Mouse (Mus musculus) kidney, embryonic 16.5 days (tissue): Measurements from ENCODE around the gene Asb17. TPM values are rescaled to one million over a fixed set of nuclear protein-coding genes. Genes with fewer than 3 reads are reported as not detected.

Experiments used
- ATAC-seq: fragments of 200-750 bp; cut with Nextera tagmentation; 2 replicates; pipeline ENCODE4 v1.8.0; 2017; ENCODE audit warnings: moderate TSS enrichment; ENCODE audit not compliant: low FRiP score, low TSS enrichment
- H3K27ac ChIP-seq: fragments of 300-500 bp; sonication (generic); 2 replicates; pipeline ENCODE4 v1.5.1; 2014; ENCODE audit warnings: low read length
- H3K27me3 ChIP-seq: fragments of 300-500 bp; sonication (generic); 2 replicates; pipeline ENCODE4 v1.6.1; 2014; ENCODE audit warnings: low read length, control low read depth, mixed read lengths; ENCODE audit not compliant: insufficient read depth
- H3K36me3 ChIP-seq: fragments of 300-500 bp; sonication (generic); 2 replicates; pipeline ENCODE4 v1.6.1; 2014; ENCODE audit warnings: low read length, control low read depth, mixed read lengths; ENCODE audit not compliant: insufficient read depth
- H3K4me1 ChIP-seq: fragments of 300-500 bp; sonication (generic); 2 replicates; pipeline ENCODE4 v1.6.1; 2014; ENCODE audit warnings: low read length, control low read depth, mixed read lengths; ENCODE audit not compliant: insufficient read depth
- H3K4me2 ChIP-seq: fragments of 300-500 bp; sonication (generic); replicated peaks from 2 replicates; pipeline ENCODE4 v1.6.1; 2014; ENCODE audit warnings: low read depth, low read length
- H3K4me3 ChIP-seq: fragments of 300-500 bp; sonication (generic); 2 replicates; pipeline ENCODE4 v1.5.1; 2014; ENCODE audit warnings: mild to moderate bottlenecking, low read length
- H3K9ac ChIP-seq: fragments of 300-500 bp; sonication (generic); replicated peaks from 2 replicates; pipeline ENCODE4 v1.6.1; 2014; ENCODE audit warnings: low read length
- H3K9me3 ChIP-seq: fragments of 300-500 bp; sonication (generic); 2 replicates; pipeline ENCODE4 v1.6.1; 2016; ENCODE audit warnings: low read length, control low read depth
- WGBS: fragments of 180-500 bp; shearing (Covaris S2); extraction: QIAGEN DNeasy Blood & Tissue Kit; methylation state at CpG from one replicate; pipeline ENCODE4 v1.1.7; 2014; 5-methylcytosine and 5-hydroxymethylcytosine counted together
- polyA plus RNA-seq: library from polyadenylated mRNA; unstranded; fragments of >200 nt; fragmentation: Nextera tagmentation; extraction: Ambion mirVana; gene quantifications from 2 replicates; pipeline ENCODE4 v1.2.1, GENCODE M21; 2015

Asb17 gene
- polyA plus RNA-seq, 1 experiment from 2014 or later, result 0.06 TPM

GRCm38 (mm10) chr3:153864636-153865429 lies 20.8 kb downstream of the Asb17 start:
- Histone ChIP-seq H3K27ac (no peak overlapping the region), H3K4me1 (no peaks in the 10 kb centered on the region), H3K4me3 (no peak overlapping the region), H3K9me3 (no peaks in the 10 kb centered on the region), H3K27me3 (no peaks in the 10 kb centered on the region), H3K9ac (no peak overlapping the region), H3K4me2 (no peak overlapping the region), H3K36me3 (no peaks in the 10 kb centered on the region)
- no peak for ATAC-seq
- 83% methylated on average over 4 of the region's 4 CpGs for WGBS

GRCm38 (mm10) chr3:153867149-153868136 lies 23.4 kb downstream of the Asb17 start:
- WGBS, result 66% methylated on average over 14 of the region's 14 CpGs
- Histone ChIP-seq H3K36me3 (no peaks in the 10 kb centered on the region), H3K4me2 (no peak overlapping the region), H3K27ac (no peak overlapping the region), H3K27me3 (no peaks in the 10 kb centered on the region), H3K4me3 (no peak overlapping the region), H3K9me3 (no peaks in the 10 kb centered on the region), H3K9ac (no peak overlapping the region), H3K4me1 (no peaks in the 10 kb centered on the region)
- ATAC-seq, result no peak

- H3K9ac ChIP-seq, result no peak overlapping the region
- H3K36me3 ChIP-seq, result no peaks in the 10 kb centered on the region
- H3K4me1 ChIP-seq, result no peaks in the 10 kb centered on the region
- no peak overlapping the region for H3K4me3 ChIP-seq
- WGBS, result 72% methylated on average over 5 of the region's 5 CpGs
- no peak overlapping the region for H3K27ac ChIP-seq
- no peak overlapping the region for H3K4me2 ChIP-seq
- H3K27me3 ChIP-seq, result no peaks in the 10 kb centered on the region
- H3K9me3 ChIP-seq, result no peaks in the 10 kb centered on the region
- ATAC-seq, result no peak
Measured at GRCm38 (mm10) chr3:153871396-153871795, 27.4 kb downstream of the Asb17 start.

- no peaks in the 10 kb centered on the region for H3K36me3 ChIP-seq
- H3K27ac ChIP-seq, result no peak overlapping the region
- no peaks in the 10 kb centered on the region for H3K27me3 ChIP-seq
- H3K9ac ChIP-seq, result no peak overlapping the region
- ATAC-seq, result no peak
- H3K9me3 ChIP-seq, result no peaks in the 10 kb centered on the region
- H3K4me2 ChIP-seq, result no peak overlapping the region
- no peak overlapping the region for H3K4me3 ChIP-seq
- no peaks in the 10 kb centered on the region for H3K4me1 ChIP-seq
Measured at GRCm38 (mm10) chr3:153886296-153886695, 42.3 kb downstream of the Asb17 start.

- Histone ChIP-seq H3K27me3 (no peaks in the 10 kb centered on the region), H3K4me2 (no peak overlapping the region), H3K4me1 (no peaks in the 10 kb centered on the region), H3K36me3 (no peaks in the 10 kb centered on the region), H3K27ac (no peak overlapping the region), H3K9me3 (no peaks in the 10 kb centered on the region), H3K4me3 (no peak overlapping the region), H3K9ac (no peak overlapping the region)
- WGBS, result 71% methylated on average over 6 of the region's 6 CpGs
- no peak for ATAC-seq
Measured at GRCm38 (mm10) chr3:153888141-153888540, 44.1 kb downstream of the Asb17 start.

GRCm38 (mm10) chr3:153889188-153889781 lies 45.3 kb downstream of the Asb17 start:
- H3K27me3 ChIP-seq, result no peaks in the 10 kb centered on the region
- H3K27ac ChIP-seq, result no peak overlapping the region
- no peak for ATAC-seq
- H3K9me3 ChIP-seq, result no peaks in the 10 kb centered on the region
- H3K4me1 ChIP-seq, result no peaks in the 10 kb centered on the region
- WGBS, result 78% methylated on average over 7 of the region's 8 CpGs
- H3K36me3 ChIP-seq, result no peaks in the 10 kb centered on the region
- H3K4me2 ChIP-seq, result no peak overlapping the region
- H3K4me3 ChIP-seq, result no peak overlapping the region
- H3K9ac ChIP-seq, result no peak overlapping the region

GRCm38 (mm10) chr3:153895454-153895853 lies 51.4 kb downstream of the Asb17 start:
- no peak for ATAC-seq
- H3K4me3 ChIP-seq, result no peak overlapping the region
- no peak overlapping the region for H3K9ac ChIP-seq
- no peaks in the 10 kb centered on the region for H3K36me3 ChIP-seq
- H3K27me3 ChIP-seq, result no peaks in the 10 kb centered on the region
- H3K9me3 ChIP-seq, result no peaks in the 10 kb centered on the region
- no peak overlapping the region for H3K4me2 ChIP-seq
- no peaks in the 10 kb centered on the region for H3K4me1 ChIP-seq
- no peak overlapping the region for H3K27ac ChIP-seq
- WGBS, result 89% methylated on average over 3 of the region's 3 CpGs

- 65% methylated on average over 6 of the region's 6 CpGs for WGBS
- no peak for ATAC-seq
Measured at GRCm38 (mm10) chr3:153897216-153897615, 53.2 kb downstream of the Asb17 start.

GRCm38 (mm10) chr3:153901904-153902303 lies 57.9 kb downstream of the Asb17 start:
- Histone ChIP-seq H3K9ac (no peak overlapping the region), H3K4me2 (no peak overlapping the region), H3K4me1 (no peaks in the 10 kb centered on the region), H3K9me3 (no peaks in the 10 kb centered on the region), H3K36me3 (peaks cover 37% of the 10 kb centered on the region), H3K27me3 (no peaks in the 10 kb centered on the region), H3K4me3 (no peak overlapping the region), H3K27ac (no peak overlapping the region)
- WGBS, result 71% methylated on average over 1 of the region's 1 CpGs
- no peak for ATAC-seq

More at GRCm38 (mm10) chr3:153897216-153897615, 53.2 kb downstream of the Asb17 start:
- no peak overlapping the region for H3K4me3 ChIP-seq
- no peak overlapping the region for H3K4me2 ChIP-seq
- H3K36me3 ChIP-seq, result no peaks in the 10 kb centered on the region
- H3K27me3 ChIP-seq, result no peaks in the 10 kb centered on the region
- H3K27ac ChIP-seq, result no peak overlapping the region
- no peaks in the 10 kb centered on the region for H3K4me1 ChIP-seq
- no peak overlapping the region for H3K9ac ChIP-seq
- H3K9me3 ChIP-seq, result no peaks in the 10 kb centered on the region
